Mouse (Mus musculus) neural tube, embryonic 10.5 days (tissue): Measurements from ENCODE around the gene Agrp.
A peak's percentile ranks its signal among the peaks of the same experiment; 100 is the strongest.

Source experiments
- DNase-seq: peaks from one replicate; pipeline ENCODE4 v3.0.0-alpha.2; 2017; ENCODE audit warnings: low spot score; ENCODE audit errors: extremely low spot score

The Agrp gene

GRCm38 (mm10) chr8:105636963-105637510 is at the start of gene Agrp:
Agrp (minus strand) TSS chr8:105637393.
- peak; percentile 85 for DNase-seq

DNA sequence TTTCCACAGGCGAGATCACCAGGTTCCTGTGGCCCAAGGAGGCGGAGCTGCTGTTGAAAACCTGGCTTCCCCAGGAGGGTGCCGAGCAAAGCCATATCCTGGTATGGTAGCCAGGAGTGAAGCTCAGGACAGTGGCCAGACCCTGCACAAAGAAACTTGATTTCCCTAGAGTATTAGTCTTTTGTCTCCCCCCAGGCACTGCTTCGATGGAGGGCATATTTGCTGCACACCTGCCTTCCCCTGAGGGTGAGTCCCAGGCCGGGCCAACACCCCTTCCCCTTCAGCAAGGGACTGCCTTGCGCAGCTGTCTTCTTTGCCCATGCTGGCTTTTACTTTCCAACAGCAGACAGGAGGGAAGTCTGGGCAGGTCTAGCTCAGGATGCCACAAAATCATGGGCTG is 49.4 kb upstream of the Agrp start:
- DNase-seq: no peak

GRCm38 (mm10) chr8:105685796-105686308 is 48.7 kb upstream of the Agrp start, which contains the start of gene Carmil2:
Carmil2 (plus strand) TSS chr8:105686274.
- DNase-seq: peak; percentile 54

- DNase-seq: no peak
Observed at GRCm38 (mm10) chr8:105685325-105685724, 48.1 kb upstream of the Agrp start.

DNA sequence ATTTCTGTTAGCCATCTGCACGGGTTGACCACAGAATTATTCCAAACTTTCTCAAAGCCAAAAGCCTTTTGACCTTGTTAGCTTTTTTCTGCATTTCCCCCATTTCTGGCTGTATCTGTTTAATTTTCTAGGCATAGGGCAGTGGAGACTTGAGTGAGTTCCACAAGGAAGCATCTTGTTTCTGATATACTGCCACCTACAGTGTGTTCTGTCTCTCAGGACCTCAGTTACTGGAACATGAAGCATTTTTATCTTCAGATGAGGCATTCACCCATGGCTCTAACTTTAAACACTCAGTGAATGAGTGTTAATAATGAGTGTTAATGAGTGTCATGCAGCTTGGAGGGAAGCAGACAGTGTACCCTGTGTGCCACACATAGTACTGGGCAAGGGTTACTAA is 40.7 kb upstream of the Agrp start:
- no peak for DNase-seq

- DNase-seq: no peak
Observed at GRCm38 (mm10) chr8:105661167-105661566, 24.0 kb upstream of the Agrp start.

DNA sequence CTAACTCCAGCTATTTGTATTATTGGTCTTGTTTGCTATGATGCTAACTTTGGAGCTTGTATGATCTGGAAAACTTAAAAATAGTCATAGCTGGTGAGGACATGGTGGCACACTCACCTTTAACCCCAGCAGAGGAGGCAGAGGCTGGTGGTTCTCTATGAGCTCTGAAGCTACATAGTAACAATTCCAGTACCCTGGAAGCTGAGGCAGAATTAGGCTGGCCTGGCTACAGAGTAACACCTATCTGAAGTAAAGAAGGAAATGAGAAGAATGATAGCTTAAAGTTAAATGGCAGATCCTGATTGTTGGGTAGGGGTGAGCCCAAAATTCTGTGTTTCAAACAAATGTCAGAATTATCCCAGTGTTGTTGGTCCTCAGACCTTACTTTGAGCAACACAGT is 20.4 kb upstream of the Agrp start:
- DNase-seq: no peak

DNA sequence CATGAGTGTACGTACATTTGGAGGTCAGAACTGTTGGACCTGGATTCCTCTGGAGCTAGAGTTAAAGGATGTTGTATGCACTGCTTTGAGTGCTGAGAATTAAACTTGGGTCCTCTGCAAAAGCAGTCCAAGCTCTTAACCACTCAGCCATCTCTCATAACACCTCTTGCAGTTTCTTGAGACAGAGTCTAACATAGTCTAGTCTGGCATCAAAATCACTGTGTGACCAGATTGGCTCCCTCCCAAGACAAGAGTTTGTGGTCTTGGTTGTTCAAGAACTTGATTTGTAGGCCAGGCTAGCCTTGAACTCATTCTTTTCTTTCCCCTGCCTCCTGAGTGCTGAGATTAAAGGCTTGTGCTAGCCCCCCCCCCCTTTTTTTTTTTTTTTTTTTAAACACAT is 11.7 kb upstream of the Agrp start:
- DNase-seq: no peak

DNA sequence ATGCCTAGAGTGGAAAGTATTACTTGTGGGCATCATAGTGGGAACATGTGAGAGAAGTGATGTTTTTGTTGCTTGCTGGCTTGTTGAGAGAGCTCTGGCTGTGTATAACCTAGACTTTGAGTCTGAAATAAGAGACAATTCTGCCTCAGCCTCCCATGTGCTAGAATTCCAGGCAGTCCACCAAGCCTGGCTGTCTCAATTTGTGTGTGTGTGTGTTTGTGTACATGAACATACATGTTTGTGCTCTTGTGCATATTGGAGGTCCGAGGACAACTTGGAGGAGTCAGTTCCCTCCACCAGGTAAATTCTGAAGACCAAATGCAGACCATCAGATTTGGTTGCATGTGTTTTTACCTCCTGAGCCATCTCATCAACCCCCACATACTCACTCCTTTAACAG is 8.0 kb upstream of the Agrp start:
- no peak for DNase-seq

DNA sequence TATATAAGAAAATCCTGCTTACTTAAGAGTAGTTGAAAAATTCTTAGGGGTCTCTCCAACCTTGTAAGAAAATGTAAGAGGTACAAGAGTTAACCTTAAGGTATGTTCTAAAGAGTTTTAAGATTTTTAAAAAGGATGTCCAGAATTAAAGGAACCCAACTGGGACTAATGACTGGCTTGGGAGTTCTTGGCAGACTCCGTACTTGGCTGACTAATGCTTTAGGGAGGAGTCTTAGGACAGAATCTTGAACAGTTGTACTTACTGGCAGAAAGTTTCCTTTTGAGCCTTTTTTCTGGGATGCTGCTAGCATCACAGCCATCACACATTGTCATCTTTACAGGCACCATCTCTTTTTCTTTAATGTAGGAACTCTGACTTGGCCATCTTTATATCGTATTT is 3.3 kb upstream of the Agrp start:
- no peak for DNase-seq

- no peak for DNase-seq
Observed at GRCm38 (mm10) chr8:105639835-105640234, 2.6 kb upstream of the Agrp start.

GRCm38 (mm10) chr8:105638510-105638909 is 1.3 kb upstream of the Agrp start:
- DNase-seq: no peak

DNA sequence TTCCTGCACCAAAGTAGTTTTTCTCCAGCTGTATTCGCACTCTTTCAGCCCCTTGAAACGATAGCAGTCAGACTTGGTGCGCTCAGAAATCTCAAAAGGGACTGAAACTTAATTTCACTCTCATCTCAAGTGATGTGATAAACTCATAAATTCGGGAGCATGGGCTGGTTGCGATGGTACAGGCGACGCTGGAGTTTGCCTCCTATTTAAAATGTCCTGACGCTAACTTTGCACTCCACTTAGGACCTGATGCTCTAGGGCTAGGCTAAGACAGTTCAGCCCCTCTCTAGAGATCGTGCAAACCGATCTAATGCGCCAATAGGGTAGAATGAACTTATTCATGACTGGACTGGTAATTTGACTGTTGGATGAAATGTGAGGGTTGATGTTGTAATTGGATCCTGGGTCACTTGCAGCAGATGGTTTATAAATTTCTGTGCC is 428 bp upstream of the Agrp start:
- peak; percentile 50 for DNase-seq

- peak; percentile 97 for DNase-seq
Observed at GRCm38 (mm10) chr8:105636018-105636962, 903 bp downstream of the Agrp start, which contains the start of gene Ctcf. Ctcf (plus strand) TSS chr8:105636568.

DNA sequence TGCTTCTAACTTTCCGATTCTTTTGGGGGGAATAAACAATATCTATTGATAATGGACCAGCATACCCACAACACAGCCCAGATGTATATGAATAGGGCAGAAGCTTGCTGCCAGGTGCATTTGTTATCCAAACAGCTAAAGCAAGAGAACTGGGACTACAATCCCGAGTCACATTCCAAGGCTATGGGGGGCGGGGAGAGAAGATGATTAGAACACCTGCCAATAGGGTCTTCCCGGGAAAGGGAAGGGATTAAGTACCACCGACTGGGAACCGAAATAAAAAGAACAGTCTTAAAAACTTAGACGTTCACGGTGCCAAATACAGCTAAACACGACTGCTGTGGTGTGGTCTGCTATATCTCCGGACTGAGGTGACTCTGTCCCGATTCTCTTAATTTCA is 1.7 kb downstream of the Agrp start:
- DNase-seq: no peak

DNA sequence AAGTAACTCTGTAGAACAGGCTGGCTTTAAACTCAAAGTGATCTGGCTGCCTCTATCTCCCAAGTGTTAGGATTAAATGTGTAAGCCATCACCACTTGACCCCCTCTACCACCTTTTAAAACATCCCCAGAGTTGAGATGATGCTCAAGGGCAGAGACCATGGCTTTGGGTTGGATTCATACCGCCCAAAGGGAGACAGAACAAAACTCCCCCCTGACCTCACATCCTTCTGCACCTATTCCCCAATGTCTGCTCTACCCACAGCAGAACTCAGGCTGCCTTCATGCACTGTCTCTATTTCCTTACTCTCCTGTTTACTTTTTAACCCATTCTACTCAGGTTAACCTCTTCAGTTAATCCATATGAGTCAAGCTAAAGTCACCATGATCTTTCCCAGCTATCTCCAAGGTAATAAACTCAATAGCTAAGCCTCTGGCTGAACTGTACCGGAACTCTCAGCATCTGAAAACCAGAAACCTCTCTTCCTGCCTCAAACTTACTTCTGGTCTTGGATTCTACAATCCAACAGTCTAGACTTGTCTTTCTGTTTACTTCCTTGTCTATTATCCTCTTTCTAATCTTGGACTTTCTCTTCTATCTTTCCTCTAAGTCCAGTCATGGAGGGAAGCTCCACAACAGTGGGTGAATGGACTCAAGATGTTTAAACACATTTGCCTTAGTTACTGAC is 2.3 kb downstream of the Agrp start:
- DNase-seq: no peak

- DNase-seq: no peak
Observed at GRCm38 (mm10) chr8:105629337-105629736, 7.9 kb downstream of the Agrp start.

- DNase-seq: no peak
Observed at GRCm38 (mm10) chr8:105626086-105626485, 11.1 kb downstream of the Agrp start.

- DNase-seq: no peak
Observed at GRCm38 (mm10) chr8:105624831-105625230, 12.4 kb downstream of the Agrp start.

DNA sequence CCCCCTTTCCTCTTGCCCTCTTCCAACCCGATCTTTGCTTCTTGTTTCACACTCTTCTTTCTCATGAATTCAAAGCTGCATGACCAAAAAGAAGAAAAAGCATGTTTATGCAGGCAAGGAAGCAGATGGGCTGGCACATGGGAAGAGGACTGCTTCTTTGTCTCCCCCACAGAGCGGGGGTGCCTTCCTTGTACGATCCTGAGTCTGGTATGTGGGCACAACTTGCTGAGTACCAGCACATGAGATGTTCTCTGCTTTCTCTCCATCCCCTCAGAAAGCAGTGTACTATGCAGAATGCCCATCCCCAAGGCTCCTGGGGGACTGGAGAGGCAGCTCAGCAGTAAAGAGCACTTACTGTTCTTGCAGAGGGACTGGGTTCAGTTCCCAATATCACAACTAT is 12.8 kb downstream of the Agrp start:
- no peak for DNase-seq

- DNase-seq: no peak
Observed at GRCm38 (mm10) chr8:105623679-105624245, 13.4 kb downstream of the Agrp start.

- no peak for DNase-seq
Observed at GRCm38 (mm10) chr8:105623118-105623517, 14.1 kb downstream of the Agrp start.
